Mouse (Mus musculus) heart, postnatal 0 days (tissue): ENCODE data around the gene Hmga2.

Experiments
- CTCF ChIP-seq: IDR thresholded peaks from 2 replicates; pipeline ENCODE4 v1.5.1; 2016; ENCODE audit warnings: antibody characterized with exemption, control low read depth, low read depth
- EP300 ChIP-seq: IDR thresholded peaks from 2 replicates; pipeline ENCODE4 v1.6.1; 2016; ENCODE audit warnings: antibody characterized with exemption, low read depth

DNA sequence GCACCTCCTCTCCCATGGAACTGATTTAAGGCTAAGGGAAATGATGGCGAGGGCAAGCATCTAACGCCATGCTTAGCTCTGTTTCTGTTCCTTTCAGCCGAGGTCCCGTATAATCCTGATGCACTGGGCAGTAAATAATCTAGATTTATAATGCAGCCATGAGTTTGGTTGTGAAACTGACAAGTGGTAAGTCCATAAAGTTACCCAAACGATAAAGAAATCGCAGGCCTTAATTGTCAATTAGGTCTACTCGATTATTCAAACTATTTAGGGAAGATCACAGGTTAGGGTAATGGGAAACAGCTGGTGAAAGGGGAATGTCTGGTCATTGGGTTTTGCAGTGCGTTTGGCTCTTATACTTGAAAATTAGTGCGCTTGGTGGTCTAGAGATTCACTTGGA lies 37.5 kb upstream of the Hmga2 start:
- no peak for TF ChIP-seq EP300
- TF ChIP-seq CTCF: no peak
